Mouse (Mus musculus) MEL (cell line): ENCODE results near the gene Cep350. TPM values are rescaled to one million over a fixed set of nuclear protein-coding genes. Genes with fewer than 3 reads are reported as not detected.

Experiments used
- DNase-seq: peaks from one replicate; pipeline ENCODE4 v3.0.0; 2011; ENCODE audit warnings: low read depth, low spot score
- H3K27ac ChIP-seq: 2 replicates; pipeline ENCODE4 v1.5.1; 2012; ENCODE audit warnings: low read depth, mild to moderate bottlenecking, control low read depth, low read length, moderate library complexity; ENCODE audit not compliant: control insufficient read depth
- H3K27me3 ChIP-seq, 2 experiments: fragments of 150-350 bp in 1 of 2; sonication (generic) in 1 of 2; 2 replicates each; pipeline ENCODE4 v1.6.1; 2012; ENCODE audit warnings: low read length in 2 of 2, mild to moderate bottlenecking in 2 of 2, improper control_type of control experiment in 1 of 2, moderate library complexity in 1 of 2; ENCODE audit not compliant: insufficient read depth in 2 of 2, control insufficient read depth in 1 of 2
- H3K36me3 ChIP-seq, 2 experiments: 2 replicates each; pipeline ENCODE4 v1.6.1; 2012 to 2014; ENCODE audit warnings: low read length in 2 of 2, improper control_type of control experiment in 1 of 2, inconsistent platforms in 1 of 2, mild to moderate bottlenecking in 1 of 2; ENCODE audit not compliant: insufficient read depth in 2 of 2, control insufficient read depth in 1 of 2
- H3K4me1 ChIP-seq, 2 experiments: fragments of 150-350 bp in 1 of 2; sonication (generic) in 1 of 2; 2 replicates each; pipeline ENCODE4 v1.6.1; 2012; ENCODE audit warnings: low read length in 2 of 2, improper control_type of control experiment in 1 of 2, mild to moderate bottlenecking in 1 of 2; ENCODE audit not compliant: insufficient read depth in 2 of 2, control insufficient read depth in 1 of 2
- H3K4me3 ChIP-seq, 2 experiments: fragments of 150-350 bp in 1 of 2; sonication (generic) in 1 of 2; 2 replicates each; pipeline ENCODE4 v1.5.1; 2012; ENCODE audit warnings: low read depth in 2 of 2, low read length in 2 of 2, mild to moderate bottlenecking in 2 of 2, moderate library complexity in 2 of 2, control low read depth in 1 of 2, improper control_type of control experiment in 1 of 2; ENCODE audit not compliant: control insufficient read depth in 1 of 2, insufficient read depth in 1 of 2
- H3K79me2 ChIP-seq: 2 replicates; pipeline ENCODE4 v1.6.1; 2012; ENCODE audit warnings: mild to moderate bottlenecking, low read length, moderate library complexity; ENCODE audit not compliant: control insufficient read depth, poor library complexity, insufficient read depth
- H3K9ac ChIP-seq: 2 replicates; pipeline ENCODE4 v1.6.1; 2012; ENCODE audit warnings: low read depth, mild to moderate bottlenecking, control low read depth, low read length, moderate library complexity; ENCODE audit not compliant: control insufficient read depth, poor library complexity, severe bottlenecking
- H3K9me3 ChIP-seq: fragments of 150-350 bp; sonication (generic); replicated peaks from 2 replicates; pipeline ENCODE4 v1.6.1; 2012; ENCODE audit warnings: mild to moderate bottlenecking, low read length, improper control_type of control experiment, moderate library complexity; ENCODE audit not compliant: insufficient read depth
- BHLHE40 ChIP-seq: IDR thresholded peaks from 2 replicates; pipeline ENCODE4 v1.6.1; 2012; ENCODE audit warnings: low read depth, mild to moderate bottlenecking, inconsistent platforms, low read length, improper control_type of control experiment, borderline replicate concordance
- CHD1 ChIP-seq: IDR thresholded peaks from 2 replicates; pipeline ENCODE4 v1.6.1; 2012; ENCODE audit warnings: low read depth, mild to moderate bottlenecking, inconsistent platforms, low read length, improper control_type of control experiment
- CTCF ChIP-seq, 3 experiments: IDR thresholded peaks in 2 of 3; conservative IDR thresholded peaks in 1 of 3; 2 replicates each; pipeline ENCODE4 v1.5.1; 2011 to 2012; ENCODE audit warnings: low read length in 3 of 3, low read depth in 2 of 3, mild to moderate bottlenecking in 2 of 3, improper control_type of control experiment in 1 of 3, inconsistent platforms in 1 of 3, mixed read lengths in 1 of 3, moderate library complexity in 1 of 3; ENCODE audit not compliant: control insufficient read depth in 1 of 3, insufficient read depth in 1 of 3, poor library complexity in 1 of 3, severe bottlenecking in 1 of 3
- E2F4 ChIP-seq: IDR thresholded peaks from 2 replicates; pipeline ENCODE4 v1.6.1; 2011; ENCODE audit warnings: low read depth, low read length, improper control_type of control experiment, borderline replicate concordance
- EP300 ChIP-seq, 2 experiments: IDR thresholded peaks; 2 replicates each; pipeline ENCODE4 v1.6.1; 2011; ENCODE audit warnings: improper control_type of control experiment in 2 of 2, low read length in 2 of 2, low read depth in 1 of 2, mild to moderate bottlenecking in 1 of 2
- ETS1 ChIP-seq: IDR thresholded peaks from 2 replicates; pipeline ENCODE4 v1.6.1; 2012; ENCODE audit warnings: low read depth, mild to moderate bottlenecking, inconsistent platforms, low read length, improper control_type of control experiment, moderate library complexity
- GABPA ChIP-seq: IDR thresholded peaks from 2 replicates; pipeline ENCODE4 v1.6.1; 2012; ENCODE audit warnings: low read depth, mild to moderate bottlenecking, inconsistent platforms, low read length, improper control_type of control experiment, moderate library complexity
- GATA1 ChIP-seq: IDR thresholded peaks from 2 replicates; pipeline ENCODE4 v1.6.1; 2011; ENCODE audit warnings: low read depth, low read length, improper control_type of control experiment
- JUND ChIP-seq: IDR thresholded peaks from 2 replicates; pipeline ENCODE4 v1.6.1; 2011; ENCODE audit warnings: low read depth, mild to moderate bottlenecking, improper control_type of control experiment, low read length
- KAT2A ChIP-seq: conservative IDR thresholded peaks from 2 replicates; pipeline ENCODE4 v1.6.1; 2012; ENCODE audit warnings: low read depth, low read length, improper control_type of control experiment, inconsistent platforms
- MAFK ChIP-seq: IDR thresholded peaks from 2 replicates; pipeline ENCODE4 v1.6.1; 2011; ENCODE audit warnings: low read depth, mild to moderate bottlenecking, low read length, improper control_type of control experiment, borderline replicate concordance
- MAX ChIP-seq: IDR thresholded peaks from 2 replicates; pipeline ENCODE4 v1.6.1; 2011; ENCODE audit warnings: low read length, improper control_type of control experiment
- MAZ ChIP-seq: IDR thresholded peaks from 2 replicates; pipeline ENCODE4 v1.6.1; 2012; ENCODE audit warnings: low read depth, mild to moderate bottlenecking, inconsistent platforms, low read length, improper control_type of control experiment
- MEF2A ChIP-seq: IDR thresholded peaks from 2 replicates; pipeline ENCODE4 v1.6.1; 2014; ENCODE audit warnings: low read depth, mild to moderate bottlenecking, inconsistent platforms, low read length, improper control_type of control experiment; ENCODE audit not compliant: poor library complexity, insufficient replicate concordance, severe bottlenecking; ENCODE audit errors: extremely low read depth
- MXI1 ChIP-seq: IDR thresholded peaks from 2 replicates; pipeline ENCODE4 v1.6.1; 2011; ENCODE audit warnings: mild to moderate bottlenecking, low read depth, low read length, improper control_type of control experiment
- MYB ChIP-seq: IDR thresholded peaks from 2 replicates; pipeline ENCODE4 v1.6.1; 2011; ENCODE audit warnings: mild to moderate bottlenecking, low read depth, low read length, improper control_type of control experiment
- MYC ChIP-seq: IDR thresholded peaks from 2 replicates; pipeline ENCODE4 v1.6.1; 2011; ENCODE audit warnings: low read depth, mild to moderate bottlenecking, low read length, improper control_type of control experiment, moderate library complexity
- NELFE ChIP-seq: IDR thresholded peaks from 2 replicates; pipeline ENCODE4 v1.6.1; 2011; ENCODE audit warnings: low read depth, low read length, improper control_type of control experiment
- NRF1 ChIP-seq: IDR thresholded peaks from 2 replicates; pipeline ENCODE4 v1.6.1; 2014; ENCODE audit warnings: low read depth, mild to moderate bottlenecking, inconsistent platforms, low read length, improper control_type of control experiment, moderate library complexity; ENCODE audit not compliant: poor library complexity, insufficient read depth, severe bottlenecking
- POLR2A ChIP-seq, 2 experiments: IDR thresholded peaks; 2 replicates each; pipeline ENCODE4 v1.6.1; 2011 to 2012; ENCODE audit warnings: low read length in 2 of 2, mild to moderate bottlenecking in 2 of 2, control low read depth in 1 of 2, improper control_type of control experiment in 1 of 2, low read depth in 1 of 2, moderate library complexity in 1 of 2; ENCODE audit not compliant: control insufficient read depth in 1 of 2, insufficient read depth in 1 of 2, poor library complexity in 1 of 2
- POLR2AphosphoS2 ChIP-seq: IDR thresholded peaks from 2 replicates; pipeline ENCODE4 v1.6.1; 2011; ENCODE audit warnings: low read length, improper control_type of control experiment
- POLR2AphosphoS5 ChIP-seq: IDR thresholded peaks from 2 replicates; pipeline ENCODE4 v1.6.1; 2012; ENCODE audit warnings: low read depth, borderline replicate concordance, mild to moderate bottlenecking, inconsistent platforms, low read length, moderate library complexity, mixed read lengths
- RAD21 ChIP-seq: IDR thresholded peaks from 2 replicates; pipeline ENCODE4 v1.6.1; 2011; ENCODE audit warnings: mild to moderate bottlenecking, low read depth, low read length, improper control_type of control experiment
- RCOR1 ChIP-seq: IDR thresholded peaks from 2 replicates; pipeline ENCODE4 v1.6.1; 2012; ENCODE audit warnings: low read depth, mild to moderate bottlenecking, inconsistent platforms, low read length, improper control_type of control experiment
- SIN3A ChIP-seq: IDR thresholded peaks from 2 replicates; pipeline ENCODE4 v1.6.1; 2012; ENCODE audit warnings: low read length, improper control_type of control experiment, inconsistent platforms
- SMC3 ChIP-seq: IDR thresholded peaks from 2 replicates; pipeline ENCODE4 v1.6.1; 2011; ENCODE audit warnings: low read depth, low read length, improper control_type of control experiment
- TBP ChIP-seq: IDR thresholded peaks from 2 replicates; pipeline ENCODE4 v1.8.0; 2011; ENCODE audit warnings: low read depth, low read length, improper control_type of control experiment
- TCF12 ChIP-seq: IDR thresholded peaks from 2 replicates; pipeline ENCODE4 v1.6.1; 2014; ENCODE audit warnings: low read depth, mild to moderate bottlenecking, inconsistent platforms, low read length, improper control_type of control experiment, moderate library complexity
- UBTF ChIP-seq: IDR thresholded peaks from 2 replicates; pipeline ENCODE4 v1.6.1; 2012; ENCODE audit warnings: low read depth, mild to moderate bottlenecking, inconsistent platforms, low read length, improper control_type of control experiment, moderate library complexity, borderline replicate concordance; ENCODE audit not compliant: insufficient read depth
- USF1 ChIP-seq: IDR thresholded peaks from 2 replicates; pipeline ENCODE4 v1.6.1; 2014; ENCODE audit warnings: low read depth, mild to moderate bottlenecking, inconsistent platforms, low read length, improper control_type of control experiment, moderate library complexity
- USF2 ChIP-seq, 2 experiments: IDR thresholded peaks; 2 replicates each; pipeline ENCODE4 v1.6.1; 2011 to 2012; ENCODE audit warnings: improper control_type of control experiment in 2 of 2, low read length in 2 of 2, borderline replicate concordance in 1 of 2, inconsistent platforms in 1 of 2, low read depth in 1 of 2, mild to moderate bottlenecking in 1 of 2; ENCODE audit not compliant: insufficient read depth in 1 of 2
- ZC3H11A ChIP-seq: IDR thresholded peaks from 2 replicates; pipeline ENCODE4 v1.6.1; 2012; ENCODE audit warnings: low read depth, mild to moderate bottlenecking, inconsistent platforms, low read length, improper control_type of control experiment
- ZKSCAN1 ChIP-seq: IDR thresholded peaks from 2 replicates; pipeline ENCODE4 v1.6.1; 2012; ENCODE audit warnings: low read depth, mild to moderate bottlenecking, inconsistent platforms, low read length, improper control_type of control experiment, moderate library complexity
- ZMIZ1 ChIP-seq: IDR thresholded peaks from 2 replicates; pipeline ENCODE4 v1.6.1; 2012; ENCODE audit warnings: low read depth, mild to moderate bottlenecking, inconsistent platforms, low read length, improper control_type of control experiment, moderate library complexity
- ZNF384 ChIP-seq: IDR thresholded peaks from 2 replicates; pipeline ENCODE4 v1.6.1; 2012; ENCODE audit warnings: low read depth, mild to moderate bottlenecking, inconsistent platforms, low read length, improper control_type of control experiment
- polyA plus RNA-seq, 2 experiments: library from polyadenylated mRNA; stranded (reverse) in 1 of 2; unstranded in 1 of 2; fragments of >175 nt in 1 of 2; fragments of >200 nt in 1 of 2; gene quantifications; 2 replicates each; pipeline versions ENCODE4 v1.2.1 to v1.2.4; 2012; ENCODE audit warnings: low replicate concordance in 2 of 2, low read depth in 1 of 2; ENCODE audit not compliant: insufficient read length in 2 of 2, insufficient read depth in 1 of 2, missing spikeins in 1 of 2
- total RNA-seq: library from RNA; depleted of rRNA; stranded (reverse); fragments of 300-350 nt; gene quantifications from 2 replicates; pipeline ENCODE4 v1.2.3, GENCODE M21; 2012; rRNA removed

The Cep350 gene
- total RNA-seq (4.3 and 5.7 TPM in 2 replicates), polyA plus RNA-seq (100 to 1,000 TPM in 1 of 2 experiments, 1 to 10 TPM in 1; 9.7 to 110 TPM)

- peaks cover 7 to 9% of the 10 kb centered on the region in 2 experiments for H3K4me1 ChIP-seq
- peak within 1 kb of the TSS; percentile 94 for H3K9ac ChIP-seq
- H3K79me2 ChIP-seq, result peaks cover 14% of the 10 kb centered on the region
- DNase-seq, result peak; percentile 99
- peak within 1 kb of the TSS; percentile 71 to 95 for H3K4me3 ChIP-seq
- no peaks in the 10 kb centered on the region for H3K9me3 ChIP-seq
- H3K36me3 ChIP-seq, result peaks cover 0 to 11% of the 10 kb centered on the region in 2 experiments; a peak in 2 of 4 replicates
- H3K27me3 ChIP-seq, result no peaks in the 10 kb centered on the region
- peak within 1 kb of the TSS; percentile 92 for H3K27ac ChIP-seq
- TF ChIP-seq KAT2A (no peak; the same call in 1 of the 2 replicates), ZKSCAN1 (no peak), SMC3 (no peak), RAD21 (no peak), POLR2AphosphoS2 (0 out of 2 replicates have a peak, but pooled peaks have one; percentile 15), MAX (peak; percentile 58; the same call in 1 of the 2 replicates), CTCF (IDR thresholded peaks at IDR 0.05 in 2 of 3, conservative IDR thresholded peaks at IDR 0.05 in 1 of 3; ENCODE audit: control insufficient read depth in 1 of 3, insufficient read depth in 1 of 3, low read depth in 2 of 3, low read length in 3 of 3, poor library complexity in 1 of 3, severe bottlenecking in 1 of 3) (0 out of 6 replicates have a peak, but pooled peaks of 1 of the 3 experiments have one; percentile 1), MEF2A (no peak), JUND (peak; percentile 92), POLR2A (IDR thresholded peaks at IDR 0.05; ENCODE audit: control insufficient read depth in 1 of 2, insufficient read depth in 1 of 2, low read depth in 1 of 2, low read length in 2 of 2, poor library complexity in 1 of 2) (peak; percentile 16 to 76), ZNF384 (no peak), GATA1 (no peak), TCF12 (peak; percentile 71), E2F4 (no peak), ETS1 (peak; percentile 46), ZMIZ1 (peak; percentile 17), UBTF (peak; percentile 33; the same call in 1 of the 2 replicates), BHLHE40 (no peak), SIN3A (no peak), TBP (0 out of 2 replicates have a peak, but pooled peaks have one; percentile 32), ZC3H11A (no peak), MXI1 (no peak; the same call in 1 of the 2 replicates), POLR2AphosphoS5 (no peak), NELFE (peak; percentile 54), MYC (no peak), USF2 (IDR thresholded peaks at IDR 0.05; ENCODE audit: borderline replicate concordance in 1 of 2, insufficient read depth in 1 of 2, low read depth in 1 of 2, low read length in 2 of 2) (no peak), MYB (0 out of 2 replicates have a peak, but pooled peaks have one; percentile 5), RCOR1 (peak; percentile 32; the same call in 1 of the 2 replicates), GABPA (no peak), MAZ (peak; percentile 93), CHD1 (no peak), MAFK (no peak), USF1 (no peak), EP300 (IDR thresholded peaks at IDR 0.05; ENCODE audit: low read depth in 1 of 2, low read length in 2 of 2) (peak in 1 of 2 experiments; percentile 38; a peak in 1 of 4 replicates), NRF1 (no peak; the same call in none of the 2 replicates)
These were observed at the start of gene Cep350 for GRCm38 (mm10) chr1:155973068-155973718. Gene Cep350, minus strand, starts transcription at chr1:155973255.
